Mouse (Mus musculus): ENCODE data around the gene Hp1bp3.

Gene Hp1bp3

DNA sequence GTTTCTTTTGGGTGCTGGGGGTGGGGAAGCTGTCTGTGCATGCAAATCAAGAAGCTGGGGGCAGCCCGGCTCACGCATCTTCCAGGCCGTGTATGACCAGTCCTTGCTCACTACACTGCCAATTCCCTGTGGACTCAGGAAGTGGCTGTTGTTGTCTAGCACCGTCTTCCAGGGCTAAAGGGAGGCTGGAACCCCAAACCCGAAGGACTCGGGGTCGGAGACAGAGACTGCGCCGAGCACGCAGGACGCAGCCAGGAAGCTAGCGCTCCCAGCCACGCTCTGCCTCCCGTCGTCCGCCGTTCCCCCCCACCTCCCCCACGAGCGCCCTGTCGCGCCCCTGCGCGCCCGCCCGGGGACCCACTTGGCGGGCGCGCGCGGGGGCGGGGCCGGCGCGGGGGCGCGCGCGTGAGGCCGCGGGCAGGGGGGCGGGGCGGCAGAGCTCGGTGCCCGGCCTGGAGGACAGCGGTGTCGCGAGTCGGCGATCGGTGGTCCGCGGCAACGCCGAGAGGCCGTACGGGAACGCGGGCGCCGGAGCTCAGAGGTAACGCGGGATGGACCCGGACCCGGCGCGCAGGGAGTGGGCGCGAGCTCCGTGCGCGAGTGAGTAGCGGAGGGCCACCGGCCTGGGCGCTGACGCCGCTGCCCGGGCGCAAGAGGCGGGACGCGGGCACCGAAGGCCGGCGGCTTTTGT, at the start of gene Hp1bp3:
Gene Hp1bp3 (plus strand): TSS at position 97 of the 691 bp plus-strand sequence.
- peak; percentile 63 for ATAC-seq (ENCODE audit: insufficient number of reproducible peaks, low FRiP score, low TSS enrichment)

DNA sequence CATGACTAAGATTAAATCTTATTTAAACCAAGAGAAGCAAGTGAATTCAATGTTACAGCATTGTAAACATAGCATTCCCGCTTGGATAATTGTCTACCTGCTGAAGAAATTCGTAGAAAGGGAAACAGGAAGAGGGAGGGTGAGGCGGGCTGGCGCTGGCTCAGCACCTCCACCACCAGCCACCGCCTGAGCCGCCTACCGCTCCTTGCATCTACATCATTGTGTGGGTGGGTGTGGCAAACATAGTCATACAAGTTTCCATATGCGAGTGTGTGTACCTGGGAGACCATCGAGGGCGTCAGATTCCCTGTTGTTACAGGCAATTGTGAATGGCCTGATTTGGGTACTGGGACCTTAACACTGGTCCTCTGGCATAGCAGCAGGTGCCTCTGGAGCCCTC, 49.6 kb upstream of the Hp1bp3 start:
- ATAC-seq (ENCODE audit: insufficient number of reproducible peaks, low FRiP score, low TSS enrichment), result no peak

DNA sequence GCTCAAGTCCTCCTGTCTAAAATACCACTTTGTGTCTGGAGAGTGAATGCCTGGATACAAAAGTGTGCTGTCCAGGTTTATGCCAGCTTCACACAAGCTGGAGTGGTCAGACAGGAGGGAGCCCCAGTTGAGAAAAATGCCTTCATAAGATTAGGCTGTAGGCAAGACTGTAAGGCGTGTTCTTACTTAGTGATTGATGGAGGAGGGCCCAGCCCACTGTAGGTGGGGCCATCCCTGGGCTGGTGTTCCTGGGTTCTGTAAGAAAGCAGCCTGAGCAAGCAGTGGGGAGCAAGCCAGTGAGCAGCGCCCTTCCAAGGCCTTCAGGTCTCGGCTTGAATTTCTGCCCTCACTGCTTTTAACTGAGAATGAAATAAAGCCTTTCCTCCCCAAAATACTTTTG, 47.9 kb upstream of the Hp1bp3 start:
- ATAC-seq (ENCODE audit: insufficient number of reproducible peaks, low FRiP score, low TSS enrichment), result no peak

DNA sequence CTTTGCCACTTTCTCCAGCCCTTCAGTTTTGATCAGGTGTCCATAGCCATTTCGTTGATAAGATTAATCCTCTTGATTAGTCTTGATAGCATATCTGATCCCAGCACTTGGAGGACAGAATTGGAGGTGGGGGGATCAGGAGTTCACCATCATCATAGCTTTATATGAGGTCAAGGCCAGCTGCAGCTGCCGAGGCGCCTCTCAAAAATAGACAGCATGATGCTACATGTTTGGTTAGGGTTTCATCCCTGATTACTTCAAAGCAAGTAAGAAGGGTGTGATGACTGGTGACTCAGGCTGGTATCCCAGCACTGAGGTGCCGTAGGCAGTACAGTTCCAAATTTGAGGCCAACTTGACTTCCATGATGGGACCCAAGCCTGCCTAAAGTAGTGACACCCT, 46.7 kb upstream of the Hp1bp3 start:
- ATAC-seq (ENCODE audit: insufficient number of reproducible peaks, low FRiP score, low TSS enrichment), result no peak

DNA sequence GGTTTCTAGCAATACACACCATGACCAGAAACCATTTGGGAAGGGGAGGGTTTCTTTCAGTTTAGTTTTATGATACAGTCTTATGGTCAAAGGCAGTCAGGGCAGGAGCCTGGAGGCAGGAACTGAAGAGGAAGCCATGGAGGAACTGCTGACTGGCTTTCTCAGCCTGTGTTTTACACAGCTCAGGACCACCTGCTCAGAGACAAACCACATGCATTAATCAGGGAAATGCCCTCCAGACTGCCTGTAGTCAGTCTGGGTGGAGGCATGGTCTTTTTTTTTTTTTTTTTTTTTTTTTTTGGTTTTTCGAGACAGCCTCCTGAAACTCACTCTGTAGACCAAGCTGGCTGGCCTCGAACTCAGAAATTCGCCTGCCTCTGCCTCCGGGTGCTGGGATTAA, 43.4 kb upstream of the Hp1bp3 start:
- ATAC-seq (ENCODE audit: insufficient number of reproducible peaks, low FRiP score, low TSS enrichment), result no peak

DNA sequence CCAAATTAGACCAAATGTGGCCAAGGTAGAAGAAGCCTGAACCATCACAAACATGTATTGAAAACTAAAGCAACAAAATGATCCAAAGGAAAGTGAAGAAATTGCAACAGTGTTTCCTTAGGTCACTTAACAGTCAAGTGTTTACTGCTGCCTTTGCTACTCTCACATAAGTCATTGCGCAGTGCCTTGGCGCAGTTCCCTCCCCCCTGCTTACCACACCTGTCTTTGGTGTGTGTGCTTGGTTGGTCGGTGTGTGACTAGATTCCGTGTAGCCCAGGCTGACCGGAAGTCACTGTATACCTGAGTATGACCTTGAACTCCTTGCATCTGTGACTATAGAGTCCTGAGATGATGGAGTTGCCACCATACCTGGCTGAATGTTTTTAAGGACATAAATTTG, 36.7 kb upstream of the Hp1bp3 start:
- no peak for ATAC-seq (ENCODE audit: insufficient number of reproducible peaks, low FRiP score, low TSS enrichment)

DNA sequence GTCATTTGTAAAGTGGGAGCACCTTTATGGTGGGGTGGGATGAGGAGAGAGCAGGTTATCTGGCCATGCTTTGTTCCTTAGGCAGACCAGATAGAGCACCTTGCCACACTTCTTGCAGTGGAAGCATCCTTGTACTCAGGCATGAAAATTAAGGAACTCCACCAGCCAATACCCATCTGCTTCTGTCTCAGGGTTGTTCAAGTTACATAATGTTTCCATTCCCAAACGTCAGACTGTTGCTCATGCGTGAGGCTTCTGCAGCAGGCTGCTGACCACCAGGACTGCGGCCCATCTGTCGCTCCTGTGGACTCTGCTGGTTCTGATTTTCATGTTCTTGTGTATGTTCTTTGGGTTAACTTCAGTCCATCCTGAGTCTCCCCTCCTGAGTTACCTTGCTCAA, 35.4 kb upstream of the Hp1bp3 start:
- 0 out of 2 replicates have a peak, but pooled peaks have one; percentile 10 for ATAC-seq (ENCODE audit: insufficient number of reproducible peaks, low FRiP score, low TSS enrichment)

DNA sequence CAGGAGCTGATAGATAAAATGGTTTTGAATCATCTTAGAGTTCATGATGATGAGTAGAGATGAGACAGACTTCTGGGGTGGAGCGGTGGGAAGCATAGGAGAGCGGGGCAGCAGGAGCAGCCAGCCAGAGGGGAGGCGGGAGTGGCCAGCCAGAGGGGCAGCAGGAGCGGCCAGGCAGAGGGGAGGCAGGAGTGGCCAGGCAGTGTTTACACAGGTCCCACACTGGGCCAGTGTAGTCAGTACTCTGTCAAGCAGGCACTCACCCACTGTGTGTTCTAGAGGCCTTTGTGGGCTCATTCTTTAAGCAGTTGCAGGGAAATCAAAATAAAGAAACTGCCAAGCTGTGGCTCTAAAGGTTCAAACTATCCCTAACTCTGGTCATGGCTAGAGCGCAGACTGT, 32.0 kb upstream of the Hp1bp3 start:
- no peak for ATAC-seq (ENCODE audit: insufficient number of reproducible peaks, low FRiP score, low TSS enrichment)

DNA sequence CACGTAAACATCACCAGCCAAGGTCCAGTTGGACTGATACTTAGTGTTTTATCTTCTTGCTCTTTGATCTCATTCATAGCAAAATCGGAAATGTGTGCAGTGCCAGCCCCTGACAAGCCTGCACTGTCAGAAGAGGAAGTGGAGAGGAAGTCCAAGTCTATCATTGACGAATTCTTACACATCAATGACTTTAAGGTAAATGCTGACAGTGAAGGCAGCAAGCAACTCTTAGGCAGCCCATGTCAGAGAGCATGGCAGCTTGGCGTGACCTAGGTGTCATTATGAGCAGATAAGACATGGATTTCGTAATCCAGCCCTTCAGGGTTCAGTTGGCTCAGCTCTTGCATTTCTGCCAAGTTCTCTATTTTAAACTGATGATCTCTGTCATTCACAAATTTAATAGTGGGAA, 31.5 kb upstream of the Hp1bp3 start:
- no peak for ATAC-seq (ENCODE audit: insufficient number of reproducible peaks, low FRiP score, low TSS enrichment)

DNA sequence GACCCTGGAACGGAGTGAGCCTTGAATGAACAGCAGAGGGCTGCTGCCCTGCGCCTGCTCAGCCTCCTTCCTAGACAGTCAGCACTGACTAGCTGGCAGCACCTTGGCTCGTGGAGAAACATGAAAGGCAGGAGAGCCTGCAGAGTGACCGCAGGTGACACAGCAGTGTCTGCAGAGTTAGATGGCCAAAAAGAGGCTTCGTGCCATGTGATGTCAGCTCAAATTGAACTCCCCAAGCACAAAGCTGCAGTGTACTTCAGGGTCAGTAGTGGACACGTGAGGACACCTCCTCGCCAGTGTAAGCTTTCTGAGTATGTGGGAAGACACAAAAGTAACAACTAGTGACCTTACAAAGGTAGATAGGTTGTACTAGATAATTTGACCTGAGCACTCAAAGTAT, 30.1 kb upstream of the Hp1bp3 start:
- no peak for ATAC-seq (ENCODE audit: insufficient number of reproducible peaks, low FRiP score, low TSS enrichment)

DNA sequence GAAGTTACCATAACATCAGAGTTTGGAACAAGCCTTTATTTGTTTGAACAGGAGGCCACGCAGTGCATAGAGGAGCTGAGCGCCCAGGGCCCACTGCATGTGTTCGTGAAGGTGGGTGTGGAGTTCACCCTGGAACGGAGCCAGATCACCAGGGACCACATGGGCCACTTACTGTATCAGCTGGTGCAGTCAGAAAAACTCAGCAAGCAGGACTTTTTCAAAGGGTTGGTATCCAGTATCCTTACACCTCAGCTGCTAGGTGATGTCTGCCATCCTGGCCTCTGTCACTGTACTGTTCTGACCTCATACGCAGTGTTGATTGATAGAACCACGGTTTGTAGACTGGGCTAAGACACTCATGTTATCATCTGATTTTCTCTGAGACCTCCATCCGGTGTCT, 28.1 kb upstream of the Hp1bp3 start:
- no peak for ATAC-seq (ENCODE audit: insufficient number of reproducible peaks, low FRiP score, low TSS enrichment)

DNA sequence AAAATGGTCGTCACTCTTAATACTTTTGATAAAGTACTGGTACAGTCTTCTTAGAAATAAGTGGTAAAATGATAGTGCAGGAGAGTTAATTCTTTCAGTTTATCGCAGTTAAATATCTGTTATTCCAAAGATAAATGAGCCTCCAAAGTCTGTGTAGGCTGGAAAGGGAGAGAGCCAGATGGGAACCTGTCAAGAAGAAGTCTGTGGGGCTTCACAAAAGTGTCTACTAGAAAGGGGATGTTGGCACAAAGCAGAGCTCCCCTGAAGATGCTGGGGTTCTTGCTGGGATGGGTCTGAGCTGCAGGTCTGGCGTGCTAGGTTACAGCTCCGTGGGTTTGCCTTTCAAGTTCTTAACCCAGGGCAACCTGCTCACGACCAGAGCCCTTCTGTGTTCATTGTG, 23.5 kb upstream of the Hp1bp3 start:
- no peak for ATAC-seq (ENCODE audit: insufficient number of reproducible peaks, low FRiP score, low TSS enrichment)

DNA sequence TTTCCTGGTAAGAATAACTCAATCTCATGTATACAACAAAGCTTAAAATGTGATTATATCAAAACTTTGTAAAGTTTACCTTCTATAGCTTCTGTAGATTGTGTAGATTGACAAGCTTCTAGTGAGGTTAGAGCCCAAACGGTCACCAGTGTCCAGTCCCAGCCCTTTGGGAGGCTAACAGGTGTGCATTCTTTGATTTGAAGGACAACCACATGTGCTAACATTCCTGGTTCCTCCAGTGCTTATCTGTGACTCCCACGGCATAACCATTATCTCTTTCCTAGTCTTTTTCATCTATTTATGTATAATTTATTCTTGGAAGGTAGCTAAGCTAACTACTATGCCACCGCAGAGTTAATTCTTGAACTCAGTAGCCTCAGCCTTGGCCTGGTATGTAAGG, 15.3 kb upstream of the Hp1bp3 start:
- ATAC-seq (ENCODE audit: insufficient number of reproducible peaks, low FRiP score, low TSS enrichment), result no peak

DNA sequence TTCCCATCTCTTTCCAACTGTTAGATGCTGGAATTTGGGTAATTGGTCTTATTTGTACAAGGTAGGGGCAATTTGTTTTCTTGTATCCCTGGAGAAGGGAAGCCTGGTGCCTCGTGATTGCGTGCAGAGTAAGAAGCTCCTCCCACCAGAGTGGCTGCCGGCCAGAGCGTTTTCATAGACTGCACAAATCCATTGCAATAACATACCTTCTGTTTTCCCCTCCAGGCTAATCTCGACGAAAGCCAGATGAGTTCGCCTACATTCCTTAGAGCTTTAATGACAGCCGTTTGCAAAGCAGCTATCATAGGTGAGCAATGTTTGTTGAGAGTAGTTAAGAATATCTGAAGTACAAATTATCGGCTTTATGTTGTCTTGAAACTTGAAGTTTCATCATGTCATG, 14.4 kb upstream of the Hp1bp3 start:
- no peak for ATAC-seq (ENCODE audit: insufficient number of reproducible peaks, low FRiP score, low TSS enrichment)

DNA sequence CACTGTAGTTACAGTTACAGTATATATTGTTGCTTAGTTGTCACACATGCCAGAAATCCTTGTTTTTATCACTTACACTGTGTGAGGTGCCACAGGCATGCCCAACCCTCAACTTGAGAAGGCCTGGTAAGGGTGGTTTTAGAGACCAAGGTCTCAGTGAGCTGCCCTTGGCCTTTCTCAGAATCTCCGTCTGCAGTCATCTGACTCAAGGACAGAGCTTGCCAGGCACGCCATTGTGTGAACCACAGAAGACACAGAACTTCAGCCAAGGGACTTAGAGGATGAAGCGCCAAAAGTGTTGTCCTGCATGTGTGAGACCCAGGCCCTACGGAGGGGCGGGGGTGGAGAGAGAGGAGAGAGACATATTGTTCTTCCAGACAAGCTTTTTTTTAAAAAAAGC, 6.0 kb upstream of the Hp1bp3 start:
- no peak for ATAC-seq (ENCODE audit: insufficient number of reproducible peaks, low FRiP score, low TSS enrichment)

DNA sequence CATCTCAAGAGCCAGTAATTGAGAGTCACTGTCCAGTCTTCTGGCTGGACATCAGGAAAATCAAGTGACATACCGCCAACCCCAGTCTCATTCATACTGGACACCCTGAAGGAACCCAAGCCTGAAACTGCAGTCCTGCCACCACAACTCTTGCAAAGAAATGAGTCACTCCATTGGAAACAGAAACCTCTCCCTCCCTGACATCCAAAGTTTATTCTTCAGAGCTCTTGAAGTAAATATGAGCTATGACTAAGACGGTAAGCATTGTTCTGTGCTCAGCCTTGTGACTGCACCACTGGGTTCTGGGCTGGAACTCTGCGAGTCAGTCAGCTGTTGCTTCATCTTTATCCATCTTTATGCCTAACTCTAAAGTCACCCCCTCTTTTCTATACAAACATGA, 2.2 kb upstream of the Hp1bp3 start:
- no peak for ATAC-seq (ENCODE audit: insufficient number of reproducible peaks, low FRiP score, low TSS enrichment)

DNA sequence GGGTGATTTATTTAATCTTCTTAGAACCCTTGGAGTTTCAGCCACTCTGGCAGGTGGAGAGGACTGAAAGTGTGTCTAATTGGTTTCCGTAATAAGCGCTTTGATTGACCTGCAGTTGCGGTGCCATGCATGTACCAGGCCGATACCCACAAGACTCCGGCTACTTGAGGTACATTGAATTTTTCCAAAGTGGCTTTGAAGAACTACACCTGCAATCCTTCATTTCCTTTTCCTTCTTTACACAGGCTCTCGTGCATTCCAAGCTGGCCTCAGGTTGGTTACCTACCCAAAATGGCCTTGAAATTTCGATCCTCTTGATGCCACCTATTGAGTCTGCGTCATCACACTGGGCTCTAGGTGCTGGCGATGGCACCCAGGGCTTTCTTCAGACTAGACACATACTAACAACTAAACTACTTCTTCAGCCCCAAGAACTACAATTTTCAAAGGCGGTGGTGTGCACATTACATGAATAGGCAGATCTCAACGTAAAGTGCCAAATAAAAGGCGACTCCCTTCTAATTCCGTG, 361 bp upstream of the Hp1bp3 start:
- ATAC-seq (ENCODE audit: insufficient number of reproducible peaks, low FRiP score, low TSS enrichment), result no peak

DNA sequence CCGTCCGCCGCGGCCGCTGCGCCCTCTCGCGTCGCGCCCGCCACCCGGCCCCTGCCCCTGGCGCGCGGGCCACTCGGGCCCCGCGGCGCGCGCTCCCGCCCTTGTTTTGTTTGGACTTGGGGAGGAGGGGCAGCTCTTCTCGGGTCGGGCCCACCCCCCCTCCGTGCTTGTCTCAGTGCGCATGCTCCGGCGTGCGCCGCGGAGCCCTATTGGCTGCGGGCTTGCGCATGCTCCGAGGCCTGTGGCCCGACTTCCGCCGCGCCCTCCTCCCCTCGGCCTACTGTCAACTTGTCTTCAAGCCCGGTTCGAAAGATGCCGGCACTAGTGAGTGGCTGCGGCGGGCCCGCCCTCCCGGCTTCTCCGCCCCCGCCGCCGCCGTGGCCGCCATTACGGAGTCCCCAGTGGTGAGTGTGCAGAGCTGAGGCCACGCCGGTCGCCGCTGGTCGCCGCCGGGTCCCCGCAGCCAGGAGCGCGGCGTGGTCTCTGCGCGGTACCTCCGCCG, 846 bp downstream of the Hp1bp3 start:
- peak; percentile 89 for ATAC-seq (ENCODE audit: insufficient number of reproducible peaks, low FRiP score, low TSS enrichment)

DNA sequence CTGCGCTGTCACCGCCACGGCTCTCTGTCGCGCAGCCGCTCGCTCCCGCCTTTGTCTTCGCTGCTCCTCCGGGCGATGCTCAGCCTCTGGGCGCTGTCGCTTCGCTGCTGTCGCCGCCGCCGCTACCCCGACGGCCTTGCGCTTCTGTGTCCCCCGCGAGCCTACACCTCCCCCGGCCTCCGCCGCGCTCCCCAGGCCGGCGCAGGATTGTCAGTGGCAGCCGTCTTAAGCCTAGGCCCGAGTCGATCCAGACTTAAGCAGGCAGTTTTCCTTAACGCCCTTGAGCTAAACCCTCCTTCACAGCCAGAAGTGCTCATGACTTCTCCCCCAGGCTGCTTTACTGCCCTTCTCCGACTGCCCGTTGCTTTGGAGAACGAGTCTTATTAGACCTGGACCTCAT, 1.3 kb downstream of the Hp1bp3 start:
- 0 out of 2 replicates have a peak, but pooled peaks have one; percentile 43 for ATAC-seq (ENCODE audit: insufficient number of reproducible peaks, low FRiP score, low TSS enrichment)

DNA sequence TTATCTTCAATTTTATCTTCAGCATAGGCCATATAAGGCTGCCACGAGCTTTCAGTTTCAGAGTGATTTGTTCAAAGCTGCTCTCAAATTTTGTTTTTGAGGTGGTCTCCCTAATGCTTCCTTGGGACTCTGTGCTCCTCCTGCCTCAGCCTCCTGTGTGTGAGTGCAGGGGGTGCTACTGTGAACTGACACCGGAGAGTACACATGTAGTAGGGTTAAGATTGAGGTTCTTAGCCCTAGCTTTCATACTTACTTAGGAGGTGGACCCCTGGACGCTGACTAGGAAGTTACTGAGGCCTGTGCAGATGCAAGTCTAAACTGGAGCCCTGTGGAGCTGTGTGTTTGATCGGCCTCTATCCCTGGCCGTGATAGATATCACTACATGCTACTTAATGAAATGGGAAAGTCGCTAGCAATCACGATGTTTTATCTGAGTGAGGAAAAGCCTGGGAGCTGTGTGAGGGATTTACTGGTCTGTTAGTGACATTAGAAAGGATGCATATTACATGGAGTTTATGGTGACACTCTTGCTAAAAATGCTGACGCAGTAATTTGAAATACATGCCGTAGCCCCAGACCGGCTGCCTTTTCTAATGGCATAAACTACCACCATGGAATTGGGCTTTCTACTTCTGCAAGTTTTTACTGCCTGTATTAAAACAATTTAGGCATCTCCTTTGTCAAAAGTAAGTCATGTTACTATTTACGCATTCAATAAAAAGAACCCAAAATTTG, 2.0 kb downstream of the Hp1bp3 start:
- ATAC-seq (ENCODE audit: insufficient number of reproducible peaks, low FRiP score, low TSS enrichment), result no peak

DNA sequence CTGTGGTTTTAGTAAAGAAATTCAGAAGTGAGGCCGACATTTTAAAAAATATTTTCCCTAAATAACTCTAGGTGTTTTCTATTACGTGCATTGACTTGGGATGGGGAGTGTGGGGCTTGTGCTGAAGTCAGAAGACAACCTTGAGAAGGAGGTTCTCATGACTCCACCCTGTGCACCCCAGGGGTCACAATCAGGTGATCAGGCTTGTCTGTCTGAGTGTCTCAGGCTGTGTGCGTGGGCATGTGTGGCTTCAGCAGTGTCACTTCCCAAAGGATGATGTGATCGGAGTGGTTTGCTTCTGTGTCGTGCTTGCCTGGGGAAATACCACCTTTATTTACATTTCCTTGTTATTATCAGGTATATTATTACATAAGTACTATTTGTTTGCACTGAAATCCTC, 3.2 kb downstream of the Hp1bp3 start:
- ATAC-seq (ENCODE audit: insufficient number of reproducible peaks, low FRiP score, low TSS enrichment), result no peak

DNA sequence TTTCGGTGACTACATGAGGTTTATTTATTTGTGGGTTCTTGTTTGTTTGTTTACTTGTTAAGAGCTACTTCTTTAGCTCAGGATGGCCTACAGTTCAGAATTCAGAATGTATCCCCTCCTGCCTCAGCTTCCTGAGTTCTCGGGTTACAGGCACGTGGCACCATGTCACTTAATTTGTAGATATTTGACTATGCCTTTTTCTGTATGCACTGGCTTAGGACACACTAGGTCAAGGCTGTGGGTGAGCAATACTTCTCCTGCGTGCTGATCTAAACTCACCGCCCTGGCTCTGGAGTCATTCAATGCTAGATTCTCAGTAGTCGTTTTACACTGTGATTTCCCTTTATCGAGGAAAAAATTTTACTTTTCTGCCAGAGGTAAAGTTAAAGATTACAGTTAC, 4.7 kb downstream of the Hp1bp3 start:
- no peak for ATAC-seq (ENCODE audit: insufficient number of reproducible peaks, low FRiP score, low TSS enrichment)
